Mouse (Mus musculus) heart, adult 2 months (tissue): ENCODE measurements around the gene Pml.

Experiments used
- CTCF ChIP-seq: fragments of 200-600 bp; IDR thresholded peaks from 2 replicates; pipeline ENCODE4 v1.8.1; 2022; ENCODE audit warnings: antibody characterized with exemption, mild to moderate bottlenecking, moderate library complexity
- POLR2A ChIP-seq: fragments of 200-500 bp; IDR thresholded peaks from 2 replicates; pipeline ENCODE4 v1.6.1; 2011; ENCODE audit warnings: mild to moderate bottlenecking, low read depth, low read length, control low read depth; ENCODE audit not compliant: insufficient read depth

DNA sequence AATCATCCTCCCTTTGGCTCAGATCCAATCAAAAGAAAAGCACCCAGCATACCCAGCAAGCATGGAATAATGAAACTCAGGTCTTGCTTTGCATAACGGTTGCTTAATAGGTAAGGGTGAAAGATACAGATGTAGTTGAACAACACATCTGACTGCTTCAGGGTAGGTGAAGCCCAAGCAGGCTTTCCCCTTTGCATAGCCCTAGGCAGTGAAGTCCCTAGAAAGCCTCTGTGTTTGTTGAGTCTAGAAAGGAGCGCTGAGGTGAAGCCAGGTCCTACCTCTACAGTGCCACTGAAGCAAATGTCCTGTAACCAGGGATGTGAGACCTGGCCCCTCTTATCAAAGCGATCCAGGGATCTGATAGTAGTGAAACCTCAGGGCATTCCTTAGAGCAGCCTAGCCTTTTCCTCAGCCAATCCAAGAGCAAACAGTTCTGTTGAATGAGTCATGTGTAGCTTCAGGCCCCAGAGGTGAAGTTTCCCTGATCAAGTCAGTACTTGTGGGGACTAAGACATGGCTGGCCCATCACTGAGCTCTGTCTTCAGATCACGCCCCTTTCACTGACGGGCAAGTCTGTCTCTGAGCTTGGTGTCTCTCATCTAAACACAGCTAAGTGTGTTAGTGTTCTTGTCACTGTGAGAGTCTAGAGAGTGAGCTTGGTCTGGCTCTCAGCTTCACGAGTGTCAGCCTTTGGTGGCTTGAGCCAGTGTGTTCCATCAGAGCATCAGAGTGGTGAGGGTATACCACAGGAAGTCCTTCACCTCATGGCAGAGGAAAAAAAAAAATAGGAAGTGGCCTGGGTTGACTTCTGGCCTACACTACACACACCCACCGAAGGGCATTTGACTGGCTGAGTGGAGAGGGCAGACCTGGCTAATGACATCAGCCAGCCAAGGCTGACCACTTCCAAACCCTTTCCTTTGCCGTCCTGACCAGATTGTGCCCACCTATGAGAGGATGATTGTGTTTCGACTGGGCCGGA, 6.4 kb upstream of the Pml start:
- no peak for TF ChIP-seq POLR2A
- no peak for TF ChIP-seq CTCF
